ENCODE assay signal across 7 mouse cellular contexts in the genomic region with DNA sequence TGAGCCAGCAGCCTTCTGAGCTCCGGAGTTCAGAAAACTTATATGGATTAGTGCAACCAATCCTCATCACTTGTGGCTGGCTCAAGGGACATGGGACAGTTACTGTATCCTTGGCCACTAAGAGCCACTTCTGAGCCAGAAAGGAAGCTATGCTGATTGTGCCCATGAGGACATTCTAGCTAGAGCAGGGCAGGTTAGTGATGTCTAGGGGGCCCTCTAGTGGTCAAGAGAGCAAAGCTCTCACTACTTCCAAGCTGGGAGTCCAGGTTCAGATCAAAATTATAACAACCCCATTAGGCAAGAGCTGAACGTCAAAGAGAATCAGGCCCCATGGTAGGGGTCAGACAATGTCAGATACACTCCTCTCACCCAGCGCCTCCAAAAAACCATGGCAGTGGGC. TPM values are rescaled to one million over a fixed set of nuclear protein-coding genes. Genes with fewer than 3 reads are reported as not detected.
A peak's percentile ranks its signal among the peaks of the same experiment; 100 is the strongest.
DNase-seq lines count a peak whose midpoint lies in the region; ATAC-seq lines count a peak whose summit lies in the region.

No protein-coding gene starts in this region.

- no peaks in the 10 kb centered on the region for H3K36me3 ChIP-seq in kidney, embryonic 16.5 days (ENCODE audit: insufficient read depth, low read length)

- no peak overlapping the region for H3K9ac ChIP-seq in kidney, embryonic 16.5 days (replicated peaks; ENCODE audit: low read length)

- no peak overlapping the region for H3K4me2 ChIP-seq in kidney, embryonic 16.5 days (replicated peaks; ENCODE audit: low read depth, low read length)

- H3K27me3 ChIP-seq in kidney, embryonic 16.5 days (ENCODE audit: insufficient read depth, low read length) = no peaks in the 10 kb centered on the region

- no peak overlapping the region for H3K27ac ChIP-seq in kidney, embryonic 16.5 days (ENCODE audit: low read length)

- DNase-seq in A20 (ENCODE audit: low read depth, low spot score) = peak; percentile 80
- peak; percentile 69 for DNase-seq in ES-CJ7 (ENCODE audit: low read depth, low spot score)
- DNase-seq in cerebellum, adult 18-20 months = peak; percentile 58
- peak; percentile 7 to 70 for DNase-seq in frontal cortex, adult 2 months (ENCODE audit: extremely low spot score in 1 of 2, low spot score in 1 of 2)
- peak; percentile 13 to 48 for DNase-seq in lung, adult 18-20 months
- peak; percentile 87 for DNase-seq in retina, embryonic 14.5 days (ENCODE audit: low spot score)

- H3K4me3 ChIP-seq in kidney, embryonic 16.5 days (ENCODE audit: low read length) = no peak overlapping the region

- no peaks in the 10 kb centered on the region for H3K4me1 ChIP-seq in kidney, embryonic 16.5 days (ENCODE audit: insufficient read depth, low read length)

- 51% methylated on average over 3 of the region's 3 CpGs for WGBS in kidney, embryonic 16.5 days

- no peaks in the 10 kb centered on the region for H3K9me3 ChIP-seq in kidney, embryonic 16.5 days (ENCODE audit: low read length)

- peak; percentile 75 for ATAC-seq in kidney, embryonic 16.5 days (ENCODE audit: low FRiP score, low TSS enrichment)

RNA-seq across cellular contexts. Expression of gene Ccn5, which starts 33.0 kb away (rescaled TPM):
- 0.14 and 0.15 TPM in 2 replicates for polyA plus RNA-seq in frontal cortex, adult 2 months (2012; rRNA removed)
- polyA plus RNA-seq in kidney, embryonic 16.5 days (2015; fragmentation: Nextera tagmentation; extraction: Ambion mirVana) = 0.23 and 0.39 TPM in 2 replicates

RNA-seq across cellular contexts. Expression of gene Ada, which starts 37.7 kb away (rescaled TPM):
- polyA plus RNA-seq in frontal cortex, adult 2 months (2012; rRNA removed) = 1.4 and 1.6 TPM in 2 replicates
- polyA plus RNA-seq in kidney, embryonic 16.5 days (2015; fragmentation: Nextera tagmentation; extraction: Ambion mirVana) = 11.7 and 13.3 TPM in 2 replicates

Comparison
In these comparisons a context has a peak if more than half of its experiments do, and no peak if none do; other contexts are left out.
1. DNase-seq: peak in every context shown above with its lines; median percentile 87 in retina, embryonic 14.5 days; 80 in A20; 69 in ES-CJ7; 58 in cerebellum, adult 18-20 months; 38 in frontal cortex, adult 2 months; 30 in lung, adult 18-20 months.